Mouse (Mus musculus) heart, embryonic 11.5 days (tissue): ENCODE results near the gene Fbxo17. TPM values are rescaled to one million over a fixed set of nuclear protein-coding genes. Genes with fewer than 3 reads are reported as not detected.

Source experiments
- ATAC-seq: fragments of 200-750 bp; cut with Nextera tagmentation; replicated peaks from 2 replicates; pipeline ENCODE4 v1.8.0; 2017; ENCODE audit warnings: moderate library complexity; ENCODE audit not compliant: insufficient number of reproducible peaks, low FRiP score, low TSS enrichment
- H3K27ac ChIP-seq: fragments of 300-500 bp; sonication (generic); 2 replicates; pipeline ENCODE4 v1.5.1; 2014; ENCODE audit warnings: mild to moderate bottlenecking, low read depth, low read length
- H3K27me3 ChIP-seq: fragments of 300-500 bp; sonication (generic); 2 replicates; pipeline ENCODE4 v1.6.1; 2014; ENCODE audit warnings: mild to moderate bottlenecking, low read length, mixed read lengths; ENCODE audit not compliant: control insufficient read depth, insufficient read depth
- H3K36me3 ChIP-seq: fragments of 300-500 bp; sonication (generic); 2 replicates; pipeline ENCODE4 v1.6.1; 2014; ENCODE audit warnings: mild to moderate bottlenecking, low read length, moderate library complexity, mixed read lengths; ENCODE audit not compliant: control insufficient read depth, insufficient read depth
- H3K4me1 ChIP-seq: fragments of 300-500 bp; sonication (generic); 2 replicates; pipeline ENCODE4 v1.6.1; 2014; ENCODE audit warnings: low read length; ENCODE audit not compliant: control insufficient read depth, insufficient read depth
- H3K4me2 ChIP-seq: fragments of 300-500 bp; sonication (generic); 2 replicates; pipeline ENCODE4 v1.6.1; 2014; ENCODE audit warnings: mild to moderate bottlenecking, moderate library complexity
- H3K4me3 ChIP-seq: fragments of 300-500 bp; sonication (generic); 2 replicates; pipeline ENCODE4 v1.5.1; 2014; ENCODE audit warnings: low read depth, low read length
- H3K9ac ChIP-seq: fragments of 300-500 bp; sonication (generic); 2 replicates; pipeline ENCODE4 v1.6.1; 2014; ENCODE audit warnings: mild to moderate bottlenecking, low read depth, low read length, moderate library complexity
- H3K9me3 ChIP-seq: fragments of 300-500 bp; sonication (generic); replicated peaks from 2 replicates; pipeline ENCODE4 v1.6.1; 2016; ENCODE audit warnings: low read length; ENCODE audit not compliant: control insufficient read depth
- WGBS: fragments of 180-500 bp; shearing (Covaris S2); extraction: QIAGEN DNeasy Blood & Tissue Kit; methylation state at CpG from one replicate; pipeline ENCODE4 v1.1.7; 2014; ENCODE audit not compliant: insufficient replicate concordance; 5-methylcytosine and 5-hydroxymethylcytosine counted together
- polyA plus RNA-seq: library from polyadenylated mRNA; unstranded; fragments of >200 nt; fragmentation: Nextera tagmentation; extraction: Ambion mirVana; gene quantifications from 2 replicates; pipeline ENCODE4 v1.2.1, GENCODE M21; 2014

Fbxo17 gene
- polyA plus RNA-seq, 1 experiment from 2014 or later: 12.0 TPM

- ATAC-seq: no peak
- Histone ChIP-seq H3K9ac (no peak overlapping the region), H3K4me3 (no peak overlapping the region), H3K9me3 (no peaks in the 10 kb centered on the region), H3K27me3 (no peaks in the 10 kb centered on the region), H3K4me2 (no peak overlapping the region), H3K36me3 (peaks cover 4% of the 10 kb centered on the region; the same call in 1 of the 2 replicates), H3K4me1 (no peaks in the 10 kb centered on the region), H3K27ac (no peak overlapping the region)
- WGBS: 80% methylated on average over 12 of the region's 12 CpGs
These were observed 57.6 kb downstream of the Fbxo17 start for GRCm38 (mm10) chr7:28774164-28774563.

DNA sequence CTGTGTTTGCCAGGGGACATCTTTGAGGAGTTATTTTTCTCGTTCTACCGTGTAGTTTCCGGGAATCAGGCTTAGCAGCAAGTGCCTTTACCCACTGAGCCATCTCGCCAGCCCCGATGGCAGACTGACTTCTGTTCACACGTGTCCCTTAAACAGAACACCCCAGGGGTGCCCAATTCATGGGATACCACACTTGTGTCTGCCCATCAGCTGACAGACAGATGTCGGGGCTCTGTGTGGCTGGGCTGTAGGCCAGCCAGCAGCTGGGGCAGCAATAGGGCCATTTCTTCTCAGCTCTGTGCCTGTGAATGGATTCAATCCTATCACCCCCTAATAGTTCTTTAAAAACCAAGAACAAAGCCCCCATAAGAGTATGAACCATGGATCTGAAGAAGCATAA lies 58.5 kb downstream of the Fbxo17 start:
- no peak overlapping the region for H3K4me3 ChIP-seq

GRCm38 (mm10) chr7:28778825-28779224 lies 62.2 kb downstream of the Fbxo17 start:
- Histone ChIP-seq H3K4me1 (peaks cover 7% of the 10 kb centered on the region), H3K36me3 (no peaks in the 10 kb centered on the region; the same call in 1 of the 2 replicates), H3K9me3 (no peaks in the 10 kb centered on the region), H3K4me2 (no peak overlapping the region), H3K27ac (no peak overlapping the region), H3K27me3 (no peaks in the 10 kb centered on the region), H3K4me3 (no peak overlapping the region), H3K9ac (no peak overlapping the region)
- WGBS: 73% methylated on average over 9 of the region's 9 CpGs
- no peak for ATAC-seq

More for the DNA sequence above, 58.5 kb downstream of the Fbxo17 start:
- Histone ChIP-seq H3K27ac (no peak overlapping the region), H3K27me3 (no peaks in the 10 kb centered on the region), H3K4me2 (no peak overlapping the region), H3K9ac (no peak overlapping the region), H3K36me3 (peaks cover 4% of the 10 kb centered on the region; the same call in 1 of the 2 replicates), H3K9me3 (no peaks in the 10 kb centered on the region), H3K4me1 (peaks cover under 1% of the 10 kb centered on the region)
- 87% methylated on average over 7 of the region's 7 CpGs for WGBS
- ATAC-seq: no peak

- no peak overlapping the region for H3K27ac ChIP-seq
- WGBS: 45% methylated on average over 6 of the region's 6 CpGs
- H3K4me2 ChIP-seq: no peak overlapping the region
- H3K36me3 ChIP-seq: no peaks in the 10 kb centered on the region; the same call in 1 of the 2 replicates
- peaks cover 7% of the 10 kb centered on the region for H3K4me1 ChIP-seq
- no peaks in the 10 kb centered on the region for H3K9me3 ChIP-seq
- ATAC-seq: no peak
- H3K9ac ChIP-seq: no peak overlapping the region
- no peak overlapping the region for H3K4me3 ChIP-seq
- H3K27me3 ChIP-seq: no peaks in the 10 kb centered on the region
These were observed 63.6 kb downstream of the Fbxo17 start for GRCm38 (mm10) chr7:28780067-28780658.

- Histone ChIP-seq H3K4me3 (no peak overlapping the region), H3K36me3 (no peaks in the 10 kb centered on the region; the same call in 1 of the 2 replicates), H3K27ac (no peak overlapping the region), H3K9me3 (no peaks in the 10 kb centered on the region), H3K4me1 (peaks cover 7% of the 10 kb centered on the region), H3K27me3 (no peaks in the 10 kb centered on the region), H3K9ac (no peak overlapping the region), H3K4me2 (no peak overlapping the region)
- ATAC-seq: no peak
- WGBS: 69% methylated on average over 7 of the region's 7 CpGs
These were observed 64.3 kb downstream of the Fbxo17 start for GRCm38 (mm10) chr7:28780857-28781256.

GRCm38 (mm10) chr7:28781261-28781663 lies 64.7 kb downstream of the Fbxo17 start:
- no peaks in the 10 kb centered on the region for H3K9me3 ChIP-seq
- H3K27ac ChIP-seq: no peak overlapping the region
- H3K4me2 ChIP-seq: no peak overlapping the region
- H3K9ac ChIP-seq: no peak overlapping the region
- H3K27me3 ChIP-seq: no peaks in the 10 kb centered on the region
- no peaks in the 10 kb centered on the region; the same call in 1 of the 2 replicates for H3K36me3 ChIP-seq
- no peak overlapping the region for H3K4me3 ChIP-seq
- peaks cover 7% of the 10 kb centered on the region for H3K4me1 ChIP-seq
- ATAC-seq: no peak
- 84% methylated on average over 8 of the region's 8 CpGs for WGBS

GRCm38 (mm10) chr7:28785161-28785560 lies 68.6 kb downstream of the Fbxo17 start:
- Histone ChIP-seq H3K36me3 (no peaks in the 10 kb centered on the region; the same call in 1 of the 2 replicates), H3K9ac (no peak overlapping the region), H3K27me3 (no peaks in the 10 kb centered on the region), H3K4me1 (peaks cover 6% of the 10 kb centered on the region), H3K27ac (no peak overlapping the region), H3K9me3 (no peaks in the 10 kb centered on the region), H3K4me3 (no peak overlapping the region), H3K4me2 (no peak overlapping the region)
- no peak for ATAC-seq
- WGBS: 77% methylated on average over 4 of the region's 5 CpGs
